Mouse (Mus musculus) hindbrain, embryonic 14.5 days (tissue): ENCODE data around the gene Prkca. TPM values are rescaled to one million over a fixed set of nuclear protein-coding genes. Genes with fewer than 3 reads are reported as not detected.

ENCODE experiments used
- ATAC-seq: fragments of 200-750 bp; cut with Nextera tagmentation; 2 replicates; pipeline ENCODE4 v1.8.0; 2017; ENCODE audit warnings: moderate number of reproducible peaks, mild to moderate bottlenecking, moderate TSS enrichment, moderate library complexity; ENCODE audit not compliant: low FRiP score
- DNase-seq: peaks from one replicate; pipeline ENCODE4 v3.0.0-alpha.2; 2015; ENCODE audit warnings: low spot score
- H3K27ac ChIP-seq: fragments of 300-500 bp; sonication (generic); 2 replicates; pipeline ENCODE4 v1.5.1; 2014; ENCODE audit warnings: mild to moderate bottlenecking, moderate library complexity
- H3K27me3 ChIP-seq: fragments of 300-500 bp; sonication (generic); 2 replicates; pipeline ENCODE4 v1.6.1; 2014; ENCODE audit warnings: mild to moderate bottlenecking, low read length, mixed read lengths; ENCODE audit not compliant: control insufficient read depth, insufficient read depth
- H3K36me3 ChIP-seq: fragments of 300-500 bp; sonication (generic); replicated peaks from 2 replicates; pipeline ENCODE4 v1.6.1; 2014; ENCODE audit not compliant: control insufficient read depth, insufficient read depth
- H3K4me1 ChIP-seq: fragments of 300-500 bp; sonication (generic); replicated peaks from 2 replicates; pipeline ENCODE4 v1.6.1; 2014; ENCODE audit warnings: antibody characterized with exemption, low read length, mixed read lengths; ENCODE audit not compliant: control insufficient read depth, insufficient read depth
- H3K4me2 ChIP-seq: fragments of 300-500 bp; sonication (generic); replicated peaks from 2 replicates; pipeline ENCODE4 v1.6.1; 2014; ENCODE audit warnings: mild to moderate bottlenecking, moderate library complexity
- H3K4me3 ChIP-seq: fragments of 300-500 bp; sonication (generic); replicated peaks from 2 replicates; pipeline ENCODE4 v1.5.1; 2014; ENCODE audit warnings: mild to moderate bottlenecking, low read length
- H3K9ac ChIP-seq: fragments of 300-500 bp; sonication (generic); 2 replicates; pipeline ENCODE4 v1.6.1; 2014
- H3K9me3 ChIP-seq: fragments of 300-500 bp; sonication (generic); 2 replicates; pipeline ENCODE4 v1.6.1; 2016; ENCODE audit warnings: low read length; ENCODE audit not compliant: control insufficient read depth
- WGBS: fragments of 180-500 bp; shearing (Covaris S2); extraction: QIAGEN DNeasy Blood & Tissue Kit; methylation state at CpG from one replicate; pipeline ENCODE4 v1.1.7; 2014; 5-methylcytosine and 5-hydroxymethylcytosine counted together
- polyA plus RNA-seq: library from polyadenylated mRNA; unstranded; fragments of >200 nt; fragmentation: Nextera tagmentation; extraction: Ambion mirVana; gene quantifications from 2 replicates; pipeline ENCODE4 v1.2.1, GENCODE M21; 2014

Gene Prkca
- polyA plus RNA-seq, 1 experiment from 2014 or later, result 9.1 TPM

GRCm38 (mm10) chr11:108364945-108365589 lies 21.3 kb upstream of the Prkca start:
- H3K9me3 ChIP-seq, result no peaks in the 10 kb centered on the region
- H3K4me2 ChIP-seq, result no peak overlapping the region
- no peak for DNase-seq
- no peak overlapping the region for H3K4me3 ChIP-seq
- no peak overlapping the region for H3K27ac ChIP-seq
- no peaks in the 10 kb centered on the region for H3K4me1 ChIP-seq
- 52% methylated on average over 7 of the region's 7 CpGs for WGBS
- H3K36me3 ChIP-seq, result no peaks in the 10 kb centered on the region
- no peak for ATAC-seq
- H3K27me3 ChIP-seq, result no peaks in the 10 kb centered on the region
- H3K9ac ChIP-seq, result no peak overlapping the region

- H3K36me3 ChIP-seq, result no peaks in the 10 kb centered on the region
- no peaks in the 10 kb centered on the region for H3K27me3 ChIP-seq
- no peak overlapping the region for H3K27ac ChIP-seq
- DNase-seq (no peak), ATAC-seq (no peak)
- 88% methylated on average over 4 of the region's 4 CpGs for WGBS
- H3K9ac ChIP-seq, result no peak overlapping the region
- H3K4me3 ChIP-seq, result no peak overlapping the region
- no peak overlapping the region for H3K4me2 ChIP-seq
- no peaks in the 10 kb centered on the region for H3K4me1 ChIP-seq
- H3K9me3 ChIP-seq, result no peaks in the 10 kb centered on the region
Observed at GRCm38 (mm10) chr11:108363991-108364390, 20.3 kb upstream of the Prkca start.

GRCm38 (mm10) chr11:108362965-108363364 lies 19.2 kb upstream of the Prkca start:
- Histone ChIP-seq H3K4me1 (no peaks in the 10 kb centered on the region), H3K36me3 (no peaks in the 10 kb centered on the region), H3K27ac (no peak overlapping the region), H3K4me3 (no peak overlapping the region), H3K9me3 (no peaks in the 10 kb centered on the region), H3K9ac (no peak overlapping the region), H3K4me2 (no peak overlapping the region), H3K27me3 (no peaks in the 10 kb centered on the region)
- WGBS, result 90% methylated on average over 5 of the region's 5 CpGs
- no peak for ATAC-seq
- DNase-seq, result no peak

GRCm38 (mm10) chr11:108360983-108361382 lies 17.3 kb upstream of the Prkca start:
- no peak overlapping the region for H3K9ac ChIP-seq
- no peaks in the 10 kb centered on the region for H3K27me3 ChIP-seq
- whole genome bisulfite sequencing, result 93% methylated on average over 4 of the region's 4 CpGs
- H3K4me1 ChIP-seq, result no peaks in the 10 kb centered on the region
- DNase-seq, result no peak
- no peak overlapping the region for H3K4me2 ChIP-seq
- H3K27ac ChIP-seq, result no peak overlapping the region
- no peaks in the 10 kb centered on the region for H3K9me3 ChIP-seq
- ATAC-seq, result no peak
- H3K4me3 ChIP-seq, result no peak overlapping the region
- no peaks in the 10 kb centered on the region for H3K36me3 ChIP-seq

- Histone ChIP-seq H3K4me1 (no peaks in the 10 kb centered on the region), H3K36me3 (no peaks in the 10 kb centered on the region), H3K9me3 (no peaks in the 10 kb centered on the region), H3K9ac (no peak overlapping the region), H3K27ac (no peak overlapping the region), H3K27me3 (no peaks in the 10 kb centered on the region), H3K4me3 (no peak overlapping the region), H3K4me2 (no peak overlapping the region)
- WGBS, result 79% methylated on average over 6 of the region's 6 CpGs
- DNase-seq (no peak), ATAC-seq (no peak)
Observed at GRCm38 (mm10) chr11:108358911-108359310, 15.2 kb upstream of the Prkca start.

GRCm38 (mm10) chr11:108356020-108356419 lies 12.3 kb upstream of the Prkca start:
- no peaks in the 10 kb centered on the region for H3K9me3 ChIP-seq
- no peaks in the 10 kb centered on the region for H3K36me3 ChIP-seq
- H3K27ac ChIP-seq, result no peak overlapping the region
- WGBS, result 88% methylated on average over 4 of the region's 4 CpGs
- H3K27me3 ChIP-seq, result no peaks in the 10 kb centered on the region
- no peak overlapping the region for H3K4me3 ChIP-seq
- no peak for ATAC-seq
- H3K4me2 ChIP-seq, result no peak overlapping the region
- H3K4me1 ChIP-seq, result no peaks in the 10 kb centered on the region
- no peak overlapping the region for H3K9ac ChIP-seq
- DNase-seq, result no peak

GRCm38 (mm10) chr11:108352842-108353388 lies 9.2 kb upstream of the Prkca start:
- Histone ChIP-seq H3K4me1 (no peaks in the 10 kb centered on the region; the same call in 1 of the 2 replicates), H3K36me3 (no peaks in the 10 kb centered on the region), H3K27me3 (no peaks in the 10 kb centered on the region), H3K4me3 (no peak overlapping the region), H3K27ac (no peak overlapping the region), H3K4me2 (no peak overlapping the region), H3K9ac (no peak overlapping the region), H3K9me3 (no peaks in the 10 kb centered on the region)
- DNase-seq (no peak), ATAC-seq (no peak)
- 92% methylated on average over 10 of the region's 10 CpGs for WGBS

- DNase-seq (no peak), ATAC-seq (no peak)
- Histone ChIP-seq H3K36me3 (no peaks in the 10 kb centered on the region), H3K9ac (no peak overlapping the region), H3K4me1 (no peaks in the 10 kb centered on the region; the same call in 1 of the 2 replicates), H3K27me3 (no peaks in the 10 kb centered on the region), H3K4me2 (no peak overlapping the region), H3K27ac (no peak overlapping the region), H3K9me3 (no peaks in the 10 kb centered on the region), H3K4me3 (no peak overlapping the region)
- WGBS, result 74% methylated on average over 4 of the region's 4 CpGs
Observed at GRCm38 (mm10) chr11:108350799-108351198, 7.1 kb upstream of the Prkca start.

- Histone ChIP-seq H3K27me3 (no peaks in the 10 kb centered on the region), H3K36me3 (no peaks in the 10 kb centered on the region), H3K4me1 (peaks cover 14% of the 10 kb centered on the region), H3K4me3 (no peak overlapping the region), H3K27ac (no peak overlapping the region), H3K9me3 (no peaks in the 10 kb centered on the region), H3K9ac (no peak overlapping the region), H3K4me2 (no peak overlapping the region)
- DNase-seq (no peak), ATAC-seq (no peak)
- WGBS, result 91% methylated on average over 2 of the region's 2 CpGs
Observed at GRCm38 (mm10) chr11:108345321-108345720, 1.6 kb upstream of the Prkca start.
